Mouse (Mus musculus) G1E (cell line): Measurements from ENCODE around the gene Bco1.

Experiments used
- CTCF ChIP-seq: IDR thresholded peaks from 2 replicates; pipeline ENCODE4 v1.5.1; 2012; ENCODE audit warnings: low read depth, low read length, inconsistent platforms, mixed read lengths
- GATA1 ChIP-seq: IDR thresholded peaks from 2 replicates; pipeline ENCODE4 v1.6.1; 2012; ENCODE audit warnings: borderline replicate concordance, low read length, inconsistent platforms, mixed read lengths

DNA sequence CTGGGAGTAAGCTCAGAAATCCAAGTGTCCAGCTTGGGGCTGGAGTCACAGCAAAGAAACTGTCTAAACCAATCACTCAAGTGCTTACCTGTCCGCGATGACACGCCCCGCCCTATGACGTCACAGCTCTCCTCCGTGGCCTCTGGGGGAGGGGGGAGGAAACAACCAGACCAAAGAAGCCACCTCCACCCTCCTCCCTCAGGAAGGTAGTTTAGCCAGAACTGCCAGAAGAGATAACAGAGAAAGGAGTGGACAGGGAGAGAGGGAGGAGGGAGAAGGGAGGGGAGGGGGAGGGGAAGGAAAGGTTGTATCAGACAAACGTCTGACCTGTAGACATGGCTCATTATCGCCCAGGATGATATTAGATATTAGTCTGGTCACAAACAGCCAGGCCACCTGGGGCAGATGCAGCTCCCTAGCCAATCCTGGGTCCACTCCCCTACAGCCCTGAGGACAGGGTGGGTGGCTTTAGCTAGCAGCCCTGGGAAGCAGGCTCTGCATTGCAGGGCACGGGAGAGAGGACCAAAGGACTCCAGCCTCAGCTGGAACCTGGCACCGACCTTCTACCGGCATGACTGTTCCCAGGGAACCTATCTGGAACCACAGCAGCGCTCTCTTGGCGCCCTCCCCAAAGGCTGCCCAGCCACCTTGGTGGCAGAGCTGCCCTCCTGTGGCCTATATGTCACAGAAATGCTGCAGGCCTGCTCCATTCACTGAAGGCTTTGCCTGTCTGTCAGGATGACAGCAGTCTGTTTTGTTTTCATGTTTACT lies 20.2 kb downstream of the Bco1 start:
- TF ChIP-seq CTCF: no peak
- no peak for TF ChIP-seq GATA1
